Mouse (Mus musculus) layer of hippocampus, adult 8-10 months (tissue): ENCODE data around the gene Rag2. TPM values are rescaled to one million over a fixed set of nuclear protein-coding genes. Genes with fewer than 3 reads are reported as not detected.

ENCODE experiments used
- total RNA-seq, 4 experiments: library from RNA; stranded (reverse); gene quantifications; 2 replicates each; pipeline ENCODE4 v1.2.4; 2022

Gene Rag2
- total RNA-seq, 4 experiments from 2014 or later, result not detected

Other genes with a start within 250 kb of the Rag2 start
- under 1 TPM; 0.18 to 0.29 (median 0.25) TPM for gene Rag1, start 24.8 kb downstream of the Rag2 start, total RNA-seq
- gene B230118H07Rik, start 24.8 kb downstream of the Rag2 start, total RNA-seq, result 10 to 100 TPM; 31.8 to 39.8 (median 35.8) TPM
- gene Traf6, start 53.7 kb downstream of the Rag2 start, total RNA-seq, result 10 to 100 TPM; 15.4 to 17.1 (median 16.4) TPM